Mouse (Mus musculus) heart, embryonic 11.5 days (tissue): ENCODE results near the gene Pllp. TPM values are rescaled to one million over a fixed set of nuclear protein-coding genes. Genes with fewer than 3 reads are reported as not detected.

Experiments
- ATAC-seq: fragments of 200-750 bp; cut with Nextera tagmentation; replicated peaks from 2 replicates; pipeline ENCODE4 v1.8.0; 2017; ENCODE audit warnings: moderate library complexity; ENCODE audit not compliant: insufficient number of reproducible peaks, low FRiP score, low TSS enrichment
- H3K27ac ChIP-seq: fragments of 300-500 bp; sonication (generic); 2 replicates; pipeline ENCODE4 v1.5.1; 2014; ENCODE audit warnings: mild to moderate bottlenecking, low read depth, low read length
- H3K27me3 ChIP-seq: fragments of 300-500 bp; sonication (generic); 2 replicates; pipeline ENCODE4 v1.6.1; 2014; ENCODE audit warnings: mild to moderate bottlenecking, low read length, mixed read lengths; ENCODE audit not compliant: control insufficient read depth, insufficient read depth
- H3K36me3 ChIP-seq: fragments of 300-500 bp; sonication (generic); 2 replicates; pipeline ENCODE4 v1.6.1; 2014; ENCODE audit warnings: mild to moderate bottlenecking, low read length, moderate library complexity, mixed read lengths; ENCODE audit not compliant: control insufficient read depth, insufficient read depth
- H3K4me1 ChIP-seq: fragments of 300-500 bp; sonication (generic); 2 replicates; pipeline ENCODE4 v1.6.1; 2014; ENCODE audit warnings: low read length; ENCODE audit not compliant: control insufficient read depth, insufficient read depth
- H3K4me2 ChIP-seq: fragments of 300-500 bp; sonication (generic); 2 replicates; pipeline ENCODE4 v1.6.1; 2014; ENCODE audit warnings: mild to moderate bottlenecking, moderate library complexity
- H3K4me3 ChIP-seq: fragments of 300-500 bp; sonication (generic); 2 replicates; pipeline ENCODE4 v1.5.1; 2014; ENCODE audit warnings: low read depth, low read length
- H3K9ac ChIP-seq: fragments of 300-500 bp; sonication (generic); 2 replicates; pipeline ENCODE4 v1.6.1; 2014; ENCODE audit warnings: mild to moderate bottlenecking, low read depth, low read length, moderate library complexity
- H3K9me3 ChIP-seq: fragments of 300-500 bp; sonication (generic); replicated peaks from 2 replicates; pipeline ENCODE4 v1.6.1; 2016; ENCODE audit warnings: low read length; ENCODE audit not compliant: control insufficient read depth
- WGBS: fragments of 180-500 bp; shearing (Covaris S2); extraction: QIAGEN DNeasy Blood & Tissue Kit; methylation state at CpG from one replicate; pipeline ENCODE4 v1.1.7; 2014; ENCODE audit not compliant: insufficient replicate concordance; 5-methylcytosine and 5-hydroxymethylcytosine counted together
- polyA plus RNA-seq: library from polyadenylated mRNA; unstranded; fragments of >200 nt; fragmentation: Nextera tagmentation; extraction: Ambion mirVana; gene quantifications from 2 replicates; pipeline ENCODE4 v1.2.1, GENCODE M21; 2014

Pllp gene
- polyA plus RNA-seq, 1 experiment from 2014 or later = not detected

DNA sequence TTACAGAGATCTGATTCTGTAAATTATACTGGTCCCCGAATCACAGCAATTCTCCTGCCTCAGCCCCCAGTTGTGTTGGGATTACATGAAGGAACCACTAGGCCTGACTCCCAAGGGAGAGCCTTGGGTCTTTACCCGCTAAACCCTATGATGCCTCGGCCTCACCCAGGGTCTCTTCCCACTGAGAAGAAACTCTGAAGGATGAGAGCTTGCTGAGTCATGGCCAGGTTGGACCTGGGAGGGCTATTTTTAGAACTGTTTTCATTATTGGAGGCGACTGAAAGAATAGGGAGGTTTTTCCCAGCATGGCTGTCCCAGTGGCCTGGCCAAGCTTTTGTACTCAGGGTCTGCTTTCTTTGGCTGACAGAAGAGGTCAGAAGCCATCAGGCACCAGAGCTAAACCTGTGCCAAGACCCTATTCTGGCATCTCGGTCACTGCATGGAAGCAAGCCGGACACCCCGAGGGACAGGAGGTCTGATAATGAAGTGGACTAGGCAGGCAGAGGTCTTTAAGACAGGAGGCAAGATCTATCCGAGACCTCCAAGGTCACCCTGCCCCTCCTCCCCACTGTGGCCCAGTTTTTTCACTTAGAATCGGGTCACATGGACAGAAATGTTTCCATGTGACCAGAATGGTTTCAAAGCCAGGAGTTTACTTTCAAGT is 10.8 kb upstream of the Pllp start:
- no peaks in the 10 kb centered on the region for H3K27me3 ChIP-seq
- no peak for ATAC-seq
- 65% methylated on average over 9 of the region's 9 CpGs for WGBS
- 0 out of 2 replicates have a peak overlapping the region, but pooled peaks have one; percentile 15 for H3K27ac ChIP-seq
- H3K36me3 ChIP-seq = no peaks in the 10 kb centered on the region
- peaks cover 7% of the 10 kb centered on the region for H3K4me1 ChIP-seq
- H3K4me3 ChIP-seq = no peak overlapping the region
- no peaks in the 10 kb centered on the region for H3K9me3 ChIP-seq
- 0 out of 2 replicates have a peak overlapping the region, but pooled peaks have one; percentile 16 for H3K9ac ChIP-seq
- H3K4me2 ChIP-seq = no peak overlapping the region

DNA sequence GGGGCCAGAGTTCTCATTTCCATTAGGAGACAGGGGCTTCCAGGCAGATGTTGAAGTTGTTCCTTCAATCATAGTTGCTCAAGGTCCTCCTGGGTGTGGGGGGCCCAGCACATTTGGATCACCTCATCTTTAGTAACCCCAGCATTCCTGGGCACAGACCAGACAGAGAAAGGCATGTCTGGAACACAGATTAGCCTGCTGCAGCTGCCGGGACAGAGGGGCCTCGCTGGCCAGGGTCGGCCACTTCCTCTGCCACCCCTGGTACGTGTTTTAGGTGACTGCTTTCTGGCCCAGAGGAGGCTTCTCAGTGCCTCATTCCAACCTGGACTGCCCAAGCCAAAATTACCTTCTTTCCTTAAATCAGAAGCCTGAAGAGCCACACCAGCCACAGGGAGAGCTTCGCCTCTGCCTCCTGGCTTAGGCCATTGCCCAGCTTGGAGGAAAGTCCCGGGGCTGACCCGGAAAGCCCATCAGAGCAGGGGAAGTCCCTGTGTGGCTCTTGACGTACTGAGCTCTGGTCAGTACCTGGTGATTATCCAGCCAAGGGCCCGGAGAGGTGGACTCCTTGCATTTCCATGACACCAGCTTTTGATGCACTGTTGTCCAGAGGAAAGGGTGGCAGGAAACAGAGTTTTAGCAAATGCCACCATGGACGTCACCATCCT is 9.6 kb upstream of the Pllp start:
- no peak overlapping the region for H3K27ac ChIP-seq
- H3K9ac ChIP-seq = no peak overlapping the region
- H3K27me3 ChIP-seq = no peaks in the 10 kb centered on the region
- no peaks in the 10 kb centered on the region for H3K9me3 ChIP-seq
- no peak for ATAC-seq
- no peak overlapping the region for H3K4me3 ChIP-seq
- peaks cover 7% of the 10 kb centered on the region for H3K4me1 ChIP-seq
- H3K4me2 ChIP-seq = no peak overlapping the region
- H3K36me3 ChIP-seq = no peaks in the 10 kb centered on the region
- 65% methylated on average over 10 of the region's 10 CpGs for WGBS

DNA sequence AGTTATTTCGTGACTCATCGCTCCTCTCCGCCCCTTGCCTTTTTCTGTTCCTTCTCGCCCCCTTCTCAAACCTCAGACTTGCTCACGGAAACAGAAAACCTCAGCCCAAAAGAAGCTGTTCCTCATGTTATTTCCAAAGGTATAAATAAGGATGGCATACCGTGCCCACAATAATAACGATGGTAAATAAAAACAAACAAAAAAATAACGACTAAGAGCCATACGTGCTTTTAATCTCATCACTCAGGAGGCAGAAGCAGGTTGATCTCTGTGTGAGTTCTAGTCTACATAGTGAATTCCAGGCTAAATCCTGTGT is 8.5 kb upstream of the Pllp start:
- H3K9me3 ChIP-seq = no peaks in the 10 kb centered on the region
- no peaks in the 10 kb centered on the region for H3K27me3 ChIP-seq
- peak overlapping the region; percentile 57 for H3K4me3 ChIP-seq
- no peak for ATAC-seq
- peak overlapping the region; percentile 82 for H3K4me2 ChIP-seq
- WGBS = 20% methylated on average over 9 of the region's 9 CpGs
- H3K9ac ChIP-seq = peak overlapping the region; percentile 62
- H3K36me3 ChIP-seq = no peaks in the 10 kb centered on the region
- H3K27ac ChIP-seq = no peak overlapping the region
- H3K4me1 ChIP-seq = peaks cover 7% of the 10 kb centered on the region

DNA sequence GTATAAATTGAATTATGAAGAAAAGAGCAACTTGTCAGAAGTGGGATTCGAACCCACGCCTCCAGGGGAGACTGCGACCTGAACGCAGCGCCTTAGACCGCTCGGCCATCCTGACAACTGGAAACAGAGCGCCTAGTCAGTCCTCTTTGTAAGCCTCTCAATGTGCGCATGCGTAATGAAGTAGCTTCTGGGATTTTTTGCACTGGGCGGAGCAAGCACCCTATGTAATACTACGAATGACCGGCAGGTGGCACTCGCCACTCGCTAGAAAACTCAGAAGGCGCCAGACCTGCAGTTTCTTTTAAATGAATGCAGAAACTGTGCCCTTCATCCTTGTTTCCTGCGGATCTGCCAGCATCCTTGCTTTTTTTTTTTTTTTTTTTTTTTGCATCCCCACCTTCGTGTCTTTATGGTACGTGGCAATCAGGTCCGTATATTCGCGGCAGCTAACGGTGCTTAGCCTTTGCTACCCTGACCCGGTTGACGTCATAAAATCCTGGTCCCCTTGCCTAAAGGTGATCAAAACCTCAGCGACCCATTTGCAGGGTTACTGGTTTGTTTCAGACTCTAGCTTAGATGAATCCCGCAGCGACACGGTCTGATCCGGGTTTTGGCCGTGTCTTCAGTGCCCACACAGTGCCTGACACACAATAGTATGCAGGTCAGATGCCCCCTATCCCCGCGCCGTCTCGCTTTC is 8.0 kb upstream of the Pllp start:
- Histone ChIP-seq H3K4me1 (peaks cover 7% of the 10 kb centered on the region), H3K4me2 (peak overlapping the region; percentile 82), H3K27me3 (no peaks in the 10 kb centered on the region), H3K36me3 (no peaks in the 10 kb centered on the region), H3K9ac (peak overlapping the region; percentile 62), H3K27ac (no peak overlapping the region), H3K4me3 (peak overlapping the region; percentile 57), H3K9me3 (no peaks in the 10 kb centered on the region)
- under 1% methylated on average over 35 of the region's 35 CpGs for WGBS
- peak; percentile 86 for ATAC-seq

DNA sequence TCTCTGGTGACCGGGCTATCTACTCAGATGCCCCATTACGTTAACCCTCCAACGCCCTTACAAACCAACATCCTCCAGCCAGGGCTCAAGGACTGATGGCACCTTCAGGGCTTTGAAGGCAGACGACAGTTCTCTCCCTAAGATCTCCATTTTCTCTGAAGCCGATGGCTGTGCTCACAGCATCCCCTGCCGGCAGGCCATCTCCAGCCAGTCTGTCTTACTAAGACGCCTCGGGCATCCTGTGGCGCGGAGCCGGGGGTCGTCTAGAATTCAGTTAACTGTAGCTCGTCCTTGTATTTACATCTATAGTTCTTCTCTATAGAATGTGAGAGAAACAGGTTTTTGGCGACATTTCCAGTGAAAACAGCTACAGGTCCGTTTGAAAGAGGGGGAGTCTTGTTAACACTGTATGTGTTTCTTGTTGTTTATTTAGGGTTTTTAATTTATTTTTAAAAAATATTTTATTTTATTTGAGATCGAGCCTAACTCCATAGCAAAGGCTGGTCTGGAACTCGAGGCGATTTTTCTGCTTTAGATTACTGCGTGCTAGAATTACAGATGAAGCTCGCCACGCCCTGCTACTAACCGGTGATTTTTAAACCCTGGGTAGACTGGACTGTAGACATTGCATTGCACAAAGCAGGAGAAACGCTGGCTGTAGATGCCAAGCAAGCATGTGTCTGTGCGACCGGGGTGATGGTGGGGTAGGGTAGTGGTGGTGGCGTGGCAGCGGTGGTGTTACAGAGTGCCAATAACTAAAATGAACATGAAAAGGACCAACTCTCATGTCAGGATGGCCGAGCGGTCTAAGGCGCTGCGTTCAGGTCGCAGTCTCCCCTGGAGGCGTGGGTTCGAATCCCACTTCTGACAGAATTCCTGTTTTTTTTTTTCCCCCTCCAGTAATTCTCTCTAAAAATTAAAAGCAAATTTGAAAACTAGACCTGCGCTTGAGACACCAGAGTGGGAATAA is 7.1 kb upstream of the Pllp start:
- 0 out of 2 replicates have a peak overlapping the region, but pooled peaks have one; percentile 22 for H3K27ac ChIP-seq
- H3K27me3 ChIP-seq = peaks cover under 1% of the 10 kb centered on the region; the same call in 1 of the 2 replicates
- peak overlapping the region; percentile 67 for H3K4me2 ChIP-seq
- ATAC-seq = peak; percentile 85
- H3K36me3 ChIP-seq = no peaks in the 10 kb centered on the region
- H3K9ac ChIP-seq = peak overlapping the region; percentile 49; the same call in 1 of the 2 replicates
- under 1% methylated on average over 35 of the region's 35 CpGs for WGBS
- peak overlapping the region; percentile 57 for H3K4me3 ChIP-seq
- H3K9me3 ChIP-seq = no peaks in the 10 kb centered on the region
- peaks cover 7% of the 10 kb centered on the region for H3K4me1 ChIP-seq

DNA sequence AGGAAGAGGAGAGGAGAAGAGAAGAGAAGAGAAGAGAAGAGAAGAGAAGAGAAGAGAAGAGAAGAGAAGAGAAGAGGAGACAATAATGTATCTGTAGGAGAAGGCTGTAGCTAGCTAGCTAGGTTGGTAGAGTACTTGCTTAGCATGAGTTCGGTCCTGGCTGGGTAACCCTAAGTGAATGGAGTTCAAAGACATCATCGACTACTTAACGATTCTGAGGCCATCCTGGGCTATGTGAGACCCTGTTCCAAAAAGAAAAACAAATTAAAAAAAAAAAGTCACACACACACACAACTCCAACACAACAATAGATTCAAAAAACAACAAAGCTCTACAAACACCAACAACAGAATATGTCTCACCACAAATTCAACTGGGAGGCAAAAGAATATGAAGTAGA is 6.1 kb upstream of the Pllp start:
- Histone ChIP-seq H3K4me3 (peak overlapping the region; percentile 57), H3K4me1 (peaks cover 5% of the 10 kb centered on the region), H3K9ac (no peak overlapping the region), H3K36me3 (no peaks in the 10 kb centered on the region), H3K27ac (no peak overlapping the region), H3K9me3 (no peaks in the 10 kb centered on the region), H3K4me2 (peak overlapping the region; percentile 67), H3K27me3 (peaks cover 9% of the 10 kb centered on the region)
- 61% methylated on average over 3 of the region's 3 CpGs for WGBS
- no peak for ATAC-seq

DNA sequence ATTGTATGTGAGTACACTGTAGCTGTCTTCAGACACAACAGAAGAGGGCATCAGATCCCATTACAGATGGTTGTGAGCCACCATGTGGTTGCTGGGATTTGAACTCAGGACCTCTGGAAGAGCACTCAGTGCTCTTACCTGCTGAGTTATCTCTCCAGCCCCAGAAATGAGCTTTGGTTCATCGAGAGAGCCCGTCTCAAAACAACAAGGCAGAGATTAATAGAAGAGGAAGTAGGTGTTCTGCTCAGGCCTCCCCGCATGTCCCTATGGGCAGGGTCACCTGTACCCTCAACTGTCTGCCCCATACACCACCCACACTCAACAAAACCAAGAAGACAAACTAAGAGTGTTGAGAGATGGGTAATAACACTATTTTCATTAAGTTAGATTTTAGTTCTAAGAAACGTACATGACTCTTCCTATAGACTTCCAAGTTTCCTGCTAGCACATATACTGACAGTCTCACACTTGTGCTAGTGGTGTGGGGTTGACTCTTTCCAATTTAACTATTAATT is 4.4 kb upstream of the Pllp start:
- no peak overlapping the region for H3K4me2 ChIP-seq
- peaks cover 4% of the 10 kb centered on the region; the same call in 1 of the 2 replicates for H3K4me1 ChIP-seq
- 83% methylated on average over 4 of the region's 4 CpGs for WGBS
- H3K9ac ChIP-seq = no peak overlapping the region
- ATAC-seq = no peak
- H3K4me3 ChIP-seq = no peak overlapping the region
- no peaks in the 10 kb centered on the region for H3K9me3 ChIP-seq
- no peak overlapping the region for H3K27ac ChIP-seq
- no peaks in the 10 kb centered on the region for H3K36me3 ChIP-seq
- H3K27me3 ChIP-seq = peaks cover 25% of the 10 kb centered on the region

DNA sequence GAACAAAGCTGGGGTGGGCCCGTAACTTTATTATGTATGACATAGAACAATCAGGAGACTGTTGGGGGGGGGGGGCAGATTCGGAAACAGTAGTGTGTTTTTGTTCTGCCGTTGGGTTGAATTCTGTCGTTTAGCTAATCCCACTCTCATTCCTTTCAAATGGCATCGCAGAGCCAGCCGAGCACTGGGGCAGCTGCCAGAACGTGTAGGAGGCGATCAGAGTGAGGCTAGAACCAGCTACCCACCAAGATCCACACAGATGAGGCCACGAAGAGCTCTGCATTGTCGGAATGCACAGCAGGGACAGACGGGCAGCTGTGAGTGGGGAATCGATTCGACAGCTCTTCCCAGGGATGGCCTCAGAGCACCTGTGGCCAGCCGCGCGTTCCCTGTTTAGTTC is 3.3 kb upstream of the Pllp start:
- Histone ChIP-seq H3K36me3 (no peaks in the 10 kb centered on the region), H3K27ac (no peak overlapping the region), H3K4me1 (peaks cover 7% of the 10 kb centered on the region; the same call in 1 of the 2 replicates), H3K27me3 (peaks cover 36% of the 10 kb centered on the region), H3K9me3 (no peaks in the 10 kb centered on the region), H3K4me2 (no peak overlapping the region), H3K4me3 (no peak overlapping the region), H3K9ac (no peak overlapping the region)
- ATAC-seq = no peak
- WGBS = 73% methylated on average over 16 of the region's 16 CpGs
